Mouse (Mus musculus): ENCODE data around the gene Acot7.

Acot7 gene

GRCm38 (mm10) chr4:152179946-152180660 is 2.2 kb downstream of the Acot7 start:
- no peak for DNase-seq (ENCODE audit: low spot score in 2 of 2)

- DNase-seq (ENCODE audit: low spot score in 2 of 2), result no peak
Observed at GRCm38 (mm10) chr4:152182205-152182604, 4.3 kb downstream of the Acot7 start.

DNA sequence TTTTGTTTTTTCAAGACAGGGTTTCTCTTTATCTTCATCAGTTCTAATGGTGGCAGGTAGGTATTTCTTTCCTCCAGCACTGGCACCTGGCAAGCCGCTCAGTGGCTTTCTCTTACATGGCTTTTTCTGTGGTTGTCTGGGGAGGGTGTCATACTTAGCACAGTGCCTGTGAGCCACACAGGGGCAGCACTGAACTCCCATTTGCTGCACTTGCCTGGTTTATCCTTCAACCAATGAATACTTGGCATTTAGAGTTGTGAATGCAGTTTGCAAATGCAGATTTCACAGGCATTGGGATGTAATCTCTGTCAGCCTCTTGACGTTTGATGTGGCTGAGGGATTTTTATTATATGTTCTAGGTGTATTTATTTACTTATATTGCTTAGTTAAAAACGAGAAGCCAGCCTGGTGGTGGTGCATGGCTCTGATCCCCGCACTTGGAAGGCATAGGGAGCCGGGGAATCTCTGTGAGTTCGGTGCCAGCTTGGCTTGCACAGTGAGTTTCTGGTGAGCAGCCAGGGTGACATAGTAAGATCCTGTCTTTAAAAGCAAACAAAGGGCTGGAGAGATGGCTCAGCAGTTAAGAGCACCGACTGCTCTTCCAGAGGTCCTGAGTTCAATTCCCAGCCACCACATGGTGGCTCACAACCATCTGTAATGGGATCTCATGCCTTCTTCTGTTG is 6.6 kb downstream of the Acot7 start:
- no peak for DNase-seq (ENCODE audit: low spot score in 2 of 2)

GRCm38 (mm10) chr4:152185137-152185509 is 7.2 kb downstream of the Acot7 start:
- DNase-seq (ENCODE audit: low spot score in 2 of 2), result peak in 1 of 2 experiments; percentile 41

GRCm38 (mm10) chr4:152185510-152186204 is 7.7 kb downstream of the Acot7 start:
- DNase-seq (ENCODE audit: low spot score in 2 of 2), result peak; percentile 77 to 82

- DNase-seq (ENCODE audit: low spot score in 2 of 2), result no peak
Observed at GRCm38 (mm10) chr4:152186205-152187082, 8.5 kb downstream of the Acot7 start.

GRCm38 (mm10) chr4:152187142-152187541 is 9.2 kb downstream of the Acot7 start:
- DNase-seq (ENCODE audit: low spot score in 2 of 2), result no peak

GRCm38 (mm10) chr4:152188651-152189050 is 10.7 kb downstream of the Acot7 start:
- DNase-seq (ENCODE audit: low spot score in 2 of 2), result no peak

GRCm38 (mm10) chr4:152189071-152189470 is 11.1 kb downstream of the Acot7 start:
- DNase-seq (ENCODE audit: low spot score in 2 of 2), result no peak

DNA sequence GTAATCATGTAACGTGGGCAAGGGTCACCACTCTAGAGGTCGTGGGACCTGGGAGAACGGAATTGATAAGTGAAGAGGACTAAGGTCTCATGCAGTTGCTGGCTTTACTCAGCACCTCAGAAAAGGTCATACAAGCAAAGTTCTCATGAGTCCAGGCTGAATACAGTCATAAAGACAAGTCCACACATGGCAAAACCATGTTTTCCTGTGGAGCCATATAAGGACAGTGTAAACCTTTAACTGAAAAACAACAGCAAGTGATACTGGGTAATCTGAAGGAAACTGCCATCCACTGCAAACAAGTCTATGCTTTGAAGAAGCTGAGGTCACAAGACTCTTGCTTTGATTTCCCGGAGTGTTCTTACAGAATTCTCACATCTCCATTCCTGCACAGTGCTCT is 11.8 kb downstream of the Acot7 start:
- DNase-seq (ENCODE audit: low spot score in 2 of 2), result no peak

GRCm38 (mm10) chr4:152190096-152190653 is 12.2 kb downstream of the Acot7 start:
- DNase-seq (ENCODE audit: low spot score in 2 of 2), result no peak

- DNase-seq (ENCODE audit: low spot score in 2 of 2), result no peak
Observed at GRCm38 (mm10) chr4:152190701-152191100, 12.8 kb downstream of the Acot7 start.

DNA sequence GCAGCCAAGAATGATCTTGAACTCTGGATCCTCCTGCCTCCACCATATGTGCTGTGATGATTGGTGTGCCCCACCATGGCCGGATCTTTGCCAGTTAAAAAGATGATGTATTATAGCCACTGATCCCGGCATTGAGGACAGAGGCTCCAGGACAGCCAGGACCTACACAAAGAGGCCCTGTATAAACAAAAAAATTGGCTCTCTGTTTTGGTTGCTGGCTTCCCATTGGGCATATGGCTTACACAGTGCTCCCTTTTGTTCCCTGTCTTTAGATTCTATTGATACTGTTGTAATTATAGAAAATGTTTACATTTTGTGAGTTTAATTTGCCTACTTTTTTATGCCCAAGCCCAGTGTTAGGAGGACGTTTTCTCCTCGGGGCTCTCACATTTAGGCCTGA is 14.6 kb downstream of the Acot7 start:
- DNase-seq (ENCODE audit: low spot score in 2 of 2), result no peak

GRCm38 (mm10) chr4:152194476-152195175 is 16.7 kb downstream of the Acot7 start:
- DNase-seq (ENCODE audit: low spot score in 2 of 2), result no peak

GRCm38 (mm10) chr4:152196276-152196675 is 18.3 kb downstream of the Acot7 start:
- DNase-seq (ENCODE audit: low spot score in 2 of 2), result no peak

DNA sequence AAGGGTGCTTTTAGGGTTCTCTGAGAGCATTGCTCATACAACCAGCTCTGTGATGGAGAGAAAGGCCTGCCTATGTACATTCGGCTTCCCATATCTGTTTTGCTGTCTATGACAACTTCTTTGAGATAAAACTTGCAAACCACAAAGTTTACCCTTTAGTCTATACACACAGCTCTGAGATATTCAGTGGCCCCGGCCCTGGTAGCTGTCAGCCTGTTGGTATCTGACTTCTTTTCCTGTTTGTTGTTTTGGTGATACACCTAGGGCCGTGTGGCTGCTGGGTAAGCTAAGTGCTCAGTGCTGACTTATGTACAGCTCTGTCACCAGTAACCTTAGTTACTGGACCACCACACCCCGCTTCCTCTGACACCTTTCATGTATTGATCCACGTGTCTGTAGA is 19.6 kb downstream of the Acot7 start:
- no peak for DNase-seq (ENCODE audit: low spot score in 2 of 2)

DNA sequence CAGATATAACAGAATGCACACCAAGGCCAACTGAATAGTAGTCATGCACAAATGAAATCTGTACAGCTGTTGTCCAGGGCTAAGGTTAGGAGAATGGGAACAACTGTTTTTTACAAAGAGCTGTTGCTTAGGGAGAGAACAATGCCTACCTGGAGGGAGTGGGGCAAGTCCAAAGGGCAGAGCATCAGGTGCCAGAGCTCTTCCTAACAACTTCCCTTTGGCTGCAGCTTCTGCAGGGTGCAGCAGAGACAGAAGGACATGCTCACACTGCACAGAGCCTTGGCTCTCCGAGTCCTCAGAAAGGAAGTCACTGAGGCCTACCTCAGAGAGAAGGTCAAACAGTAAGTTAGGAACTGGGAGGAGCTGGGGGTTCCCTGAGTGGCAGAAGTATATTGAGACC is 21.7 kb downstream of the Acot7 start:
- DNase-seq (ENCODE audit: low spot score in 2 of 2), result no peak

- no peak for DNase-seq (ENCODE audit: low spot score in 2 of 2)
Observed at GRCm38 (mm10) chr4:152201492-152201891, 23.6 kb downstream of the Acot7 start.

- no peak for DNase-seq (ENCODE audit: low spot score in 2 of 2)
Observed at GRCm38 (mm10) chr4:152202418-152202817, 24.5 kb downstream of the Acot7 start.

GRCm38 (mm10) chr4:152202905-152203304 is 25.0 kb downstream of the Acot7 start:
- DNase-seq (ENCODE audit: low spot score in 2 of 2), result no peak

- DNase-seq (ENCODE audit: low spot score in 2 of 2), result no peak
Observed at GRCm38 (mm10) chr4:152204663-152205062, 26.7 kb downstream of the Acot7 start.
